Mouse (Mus musculus): ENCODE results near the gene Pacsin2. TPM values are rescaled to one million over a fixed set of nuclear protein-coding genes. Genes with fewer than 3 reads are reported as not detected.
A peak's percentile ranks its signal among the peaks of the same experiment; 100 is the strongest.

Gene Pacsin2
- polyA plus RNA-seq, 1 experiment from 2014 or later, result 61.0 TPM

DNA sequence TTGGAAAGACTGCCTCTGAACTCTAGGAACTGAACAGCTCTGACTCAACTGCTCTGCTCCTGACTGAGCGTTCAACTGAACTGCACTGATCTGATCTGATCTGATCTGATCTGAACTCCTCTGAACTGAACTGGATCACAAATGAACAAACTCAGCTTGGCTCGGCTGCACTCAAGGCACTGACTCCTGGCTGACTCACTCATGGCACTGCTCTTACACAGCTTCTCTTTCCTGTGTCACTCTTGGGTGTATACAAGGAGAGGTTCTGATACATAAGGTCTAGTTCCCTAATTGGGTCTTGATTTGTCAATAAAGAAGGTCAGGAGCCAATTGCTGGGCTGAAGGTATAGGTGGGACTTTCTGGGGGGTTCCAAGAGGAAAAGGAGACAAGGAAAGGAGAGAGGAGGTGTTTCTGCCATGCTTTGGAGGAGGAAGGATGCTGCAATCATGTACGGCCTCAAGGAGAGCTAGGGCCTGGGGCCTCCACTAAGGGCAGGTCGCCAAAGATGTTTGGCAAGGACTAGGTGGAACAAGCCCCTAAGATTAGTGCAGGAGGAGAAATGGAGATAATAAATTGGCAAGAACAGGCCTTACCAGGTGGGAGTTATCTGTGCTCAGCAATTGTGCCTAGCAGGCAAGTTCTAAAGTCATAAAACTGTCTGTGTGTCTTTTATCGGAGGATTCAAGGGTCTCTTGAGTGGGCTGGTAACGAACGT lies 29.6 kb upstream of the Pacsin2 start:
- DNase-seq (ENCODE audit: low spot score), result no peak
- no peaks in the 10 kb centered on the region for H3K27me3 ChIP-seq (ENCODE audit: low read depth, poor library complexity, severe bottlenecking)
- WGBS, result 82% methylated on average over 7 of the region's 7 CpGs
- H3K4me1 ChIP-seq, result peaks cover 9% of the 10 kb centered on the region
- H3K4me3 ChIP-seq, result no peak overlapping the region
- no peaks in the 10 kb centered on the region for H3K9me3 ChIP-seq (replicated peaks)
- H3K27ac ChIP-seq, result no peak overlapping the region
- H3K36me3 ChIP-seq, result peaks cover 76% of the 10 kb centered on the region

DNA sequence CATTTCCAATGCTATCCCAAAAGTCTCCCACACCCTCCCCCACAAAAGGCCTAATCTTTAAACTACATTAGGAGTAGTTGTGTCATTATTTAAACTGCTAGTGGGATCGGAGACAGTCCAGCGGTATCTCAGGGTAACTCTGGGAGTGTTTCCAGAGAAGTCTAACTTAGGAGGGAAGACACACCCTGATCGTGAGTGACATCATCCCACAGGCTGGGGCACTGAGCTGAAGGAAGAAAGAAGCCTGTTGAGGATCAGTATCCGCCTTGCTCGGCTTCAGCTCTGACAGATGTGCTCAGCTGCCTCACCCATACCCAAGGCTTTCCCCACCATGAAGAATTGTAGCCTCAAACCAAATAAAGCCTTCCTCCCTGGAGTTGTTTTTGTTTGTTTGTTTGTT lies 27.5 kb upstream of the Pacsin2 start:
- H3K4me3 ChIP-seq, result no peak overlapping the region
- no peak overlapping the region for H3K27ac ChIP-seq
- 88% methylated on average over 5 of the region's 5 CpGs for WGBS
- peaks cover 57% of the 10 kb centered on the region for H3K36me3 ChIP-seq
- DNase-seq (ENCODE audit: low spot score), result no peak
- no peaks in the 10 kb centered on the region for H3K27me3 ChIP-seq (ENCODE audit: low read depth, poor library complexity, severe bottlenecking)
- H3K4me1 ChIP-seq, result peaks cover 9% of the 10 kb centered on the region
- no peaks in the 10 kb centered on the region for H3K9me3 ChIP-seq (replicated peaks)

DNA sequence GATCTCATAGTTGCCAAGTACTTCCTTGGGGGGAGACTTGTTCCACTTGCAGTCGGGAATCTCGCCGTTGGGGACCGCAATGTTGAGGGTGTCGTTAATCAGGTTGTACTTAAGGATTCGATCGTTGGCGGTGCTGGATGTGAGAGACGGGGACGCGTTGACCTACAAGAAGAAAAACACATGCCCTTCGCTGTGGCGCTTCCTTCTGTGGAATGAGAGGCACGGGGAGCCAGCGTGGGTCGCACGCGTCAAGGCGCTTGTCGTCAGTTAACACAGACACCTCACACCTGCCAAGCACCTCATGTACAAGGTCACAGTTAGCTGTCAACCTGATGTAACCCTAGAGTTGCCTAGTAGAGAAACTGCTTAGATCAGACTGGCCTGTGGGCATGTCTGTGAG lies 25.1 kb upstream of the Pacsin2 start:
- H3K27ac ChIP-seq, result no peak overlapping the region
- peaks cover 53% of the 10 kb centered on the region for H3K36me3 ChIP-seq
- WGBS, result 93% methylated on average over 20 of the region's 20 CpGs
- H3K27me3 ChIP-seq (ENCODE audit: low read depth, poor library complexity, severe bottlenecking), result no peaks in the 10 kb centered on the region
- DNase-seq (ENCODE audit: low spot score), result no peak
- no peaks in the 10 kb centered on the region for H3K9me3 ChIP-seq (replicated peaks)
- no peak overlapping the region for H3K4me3 ChIP-seq
- H3K4me1 ChIP-seq, result no peaks in the 10 kb centered on the region; the same call in 1 of the 2 replicates

DNA sequence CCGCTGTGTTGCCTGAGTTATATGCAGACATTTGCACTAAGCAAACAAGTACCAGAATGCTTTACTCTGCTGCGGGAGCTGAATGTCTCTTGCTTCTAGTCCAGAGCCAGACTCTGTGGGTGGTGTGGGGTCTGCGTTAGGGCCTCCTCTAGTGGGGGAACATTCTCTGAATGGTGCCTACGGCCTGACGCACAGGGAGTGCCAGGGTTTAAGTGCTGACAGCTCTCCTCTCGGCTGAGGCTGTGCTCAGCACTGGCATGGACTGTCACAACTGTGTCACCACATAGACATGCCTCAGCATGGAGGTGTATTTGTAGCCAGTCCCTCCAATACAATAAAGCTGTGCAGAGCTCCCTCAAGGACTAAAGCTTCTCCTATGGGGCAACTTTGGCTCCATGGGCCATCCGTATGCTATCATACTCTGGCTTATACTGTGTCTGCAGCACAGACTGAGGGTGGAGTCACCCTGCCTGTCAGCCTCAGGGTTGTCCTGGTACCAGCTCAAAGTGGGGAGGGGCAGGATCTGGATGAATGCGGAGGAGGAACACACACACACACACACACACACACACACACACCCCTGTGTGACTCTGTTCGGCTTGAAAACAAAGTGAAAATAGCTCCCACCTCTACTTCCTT lies 23.2 kb upstream of the Pacsin2 start:
- 85% methylated on average over 9 of the region's 9 CpGs for WGBS
- peaks cover 41% of the 10 kb centered on the region for H3K36me3 ChIP-seq

DNA sequence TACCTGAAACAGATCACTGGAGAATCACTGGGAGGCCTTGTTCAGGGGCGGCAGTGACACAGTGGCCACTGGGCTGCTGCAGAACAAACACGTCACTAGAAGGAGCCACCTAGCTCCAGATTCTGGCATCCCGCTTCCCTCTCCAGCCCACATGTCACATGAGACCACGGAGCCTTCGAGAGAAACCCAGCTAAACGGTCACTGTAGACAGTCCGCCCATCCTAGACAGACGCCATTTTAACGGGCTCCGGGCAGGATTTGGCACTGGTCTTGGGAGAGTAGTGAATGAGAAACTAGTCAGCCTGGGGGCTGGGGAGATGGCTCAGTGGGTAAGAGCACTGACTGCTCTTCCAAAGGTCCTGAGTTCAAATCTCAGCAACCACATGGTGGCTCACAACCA lies 19.9 kb upstream of the Pacsin2 start:
- Histone ChIP-seq H3K9me3 (replicated peaks) (no peaks in the 10 kb centered on the region), H3K27ac (peak overlapping the region; percentile 17; the same call in 1 of the 2 replicates), H3K27me3 (ENCODE audit: low read depth, poor library complexity, severe bottlenecking) (no peaks in the 10 kb centered on the region), H3K4me3 (no peak overlapping the region), H3K4me1 (peaks cover 13% of the 10 kb centered on the region), H3K36me3 (peaks cover 18% of the 10 kb centered on the region)
- no peak for DNase-seq (ENCODE audit: low spot score)
- 93% methylated on average over 10 of the region's 10 CpGs for WGBS

More for the DNA sequence above, 23.2 kb upstream of the Pacsin2 start:
- Histone ChIP-seq H3K27me3 (ENCODE audit: low read depth, poor library complexity, severe bottlenecking) (no peaks in the 10 kb centered on the region), H3K4me3 (no peak overlapping the region), H3K4me1 (no peaks in the 10 kb centered on the region; the same call in 1 of the 2 replicates), H3K27ac (no peak overlapping the region), H3K9me3 (replicated peaks) (no peaks in the 10 kb centered on the region)
- no peak for DNase-seq (ENCODE audit: low spot score)

DNA sequence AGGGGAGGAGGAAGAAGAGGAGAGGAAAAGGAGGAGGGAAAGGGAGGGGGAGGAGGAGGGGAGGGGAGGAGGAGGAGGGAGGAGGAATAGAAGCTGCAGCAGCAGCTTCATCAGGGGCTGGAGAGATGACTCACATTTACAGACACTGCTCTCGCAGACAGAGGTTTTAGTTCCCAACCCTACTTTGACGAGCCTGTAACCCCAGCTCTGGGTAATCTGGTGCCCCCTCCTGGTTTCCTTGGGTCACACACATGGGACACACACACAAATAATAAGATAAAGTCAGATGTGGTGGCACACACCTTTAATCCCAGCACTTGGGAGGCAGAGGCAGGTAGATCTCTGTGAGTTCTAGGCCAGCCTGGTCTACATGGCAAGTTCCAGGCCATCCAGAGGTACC lies 19.1 kb upstream of the Pacsin2 start:
- no peak for DNase-seq (ENCODE audit: low spot score)
- Histone ChIP-seq H3K9me3 (replicated peaks) (no peaks in the 10 kb centered on the region), H3K4me1 (peaks cover 18% of the 10 kb centered on the region), H3K36me3 (peaks cover 14% of the 10 kb centered on the region), H3K27me3 (ENCODE audit: low read depth, poor library complexity, severe bottlenecking) (no peaks in the 10 kb centered on the region), H3K4me3 (no peak overlapping the region), H3K27ac (no peak overlapping the region)
- WGBS, result 39% methylated on average over 2 of the region's 2 CpGs

DNA sequence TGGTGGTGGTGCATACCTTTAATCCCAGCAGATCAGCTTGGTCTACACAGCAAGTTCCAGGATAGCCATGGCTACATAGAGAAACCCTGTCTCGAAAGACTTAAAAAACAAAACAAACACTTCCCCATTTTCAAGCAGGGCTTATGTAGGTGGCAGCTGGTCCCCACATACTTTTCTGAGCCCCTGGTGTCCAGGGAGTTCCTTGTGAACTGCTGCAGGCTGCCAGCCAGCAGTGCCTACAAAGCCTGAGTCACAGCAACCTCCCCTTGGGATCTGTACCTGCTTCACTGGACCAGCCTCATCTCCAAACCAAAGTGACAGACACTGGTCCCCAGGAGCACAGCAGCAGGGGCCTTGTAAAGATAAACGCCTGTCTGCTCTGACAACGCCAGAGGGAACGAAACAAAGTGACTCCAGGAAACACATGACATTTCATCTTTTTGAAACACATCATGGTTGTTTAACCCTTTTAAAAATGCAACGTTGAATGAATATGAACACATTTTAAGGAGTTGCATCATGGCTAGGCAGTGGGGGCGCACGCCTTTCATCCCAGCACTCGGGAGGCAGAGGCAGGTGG lies 18.3 kb upstream of the Pacsin2 start:
- WGBS, result 76% methylated on average over 8 of the region's 8 CpGs
- no peak for DNase-seq (ENCODE audit: low spot score)
- Histone ChIP-seq H3K27me3 (ENCODE audit: low read depth, poor library complexity, severe bottlenecking) (no peaks in the 10 kb centered on the region), H3K36me3 (peaks cover 14% of the 10 kb centered on the region), H3K27ac (no peak overlapping the region), H3K4me3 (no peak overlapping the region), H3K9me3 (replicated peaks) (no peaks in the 10 kb centered on the region), H3K4me1 (peaks cover 19% of the 10 kb centered on the region)

DNA sequence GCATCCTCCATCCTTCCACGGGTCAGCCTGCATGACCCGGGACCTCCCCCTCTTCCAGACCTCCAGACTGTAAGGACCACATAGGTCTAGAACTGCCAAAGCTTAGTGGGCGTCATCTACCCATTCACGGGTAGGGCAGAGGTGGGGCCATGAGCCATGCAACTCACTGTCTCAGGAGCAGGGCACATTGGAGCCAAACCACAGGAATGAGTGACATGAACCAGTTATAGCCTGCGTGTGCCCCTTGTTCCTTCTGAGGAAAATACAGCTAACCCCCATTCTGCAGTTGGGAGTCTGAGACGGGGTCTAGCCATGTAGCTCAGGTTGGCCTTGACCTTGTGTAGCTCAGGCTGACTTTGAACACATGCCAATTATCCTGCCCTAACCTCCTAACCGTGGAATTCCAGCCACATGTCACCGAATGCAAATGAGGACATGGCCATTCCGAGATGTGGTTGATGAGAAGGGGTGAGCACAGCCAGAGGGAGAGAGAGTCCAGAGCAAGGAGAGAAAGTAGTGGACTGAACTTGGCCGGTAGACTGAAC lies 16.9 kb upstream of the Pacsin2 start:
- no peak for DNase-seq (ENCODE audit: low spot score)
- H3K27ac ChIP-seq, result no peak overlapping the region
- 69% methylated on average over 10 of the region's 10 CpGs for WGBS

DNA sequence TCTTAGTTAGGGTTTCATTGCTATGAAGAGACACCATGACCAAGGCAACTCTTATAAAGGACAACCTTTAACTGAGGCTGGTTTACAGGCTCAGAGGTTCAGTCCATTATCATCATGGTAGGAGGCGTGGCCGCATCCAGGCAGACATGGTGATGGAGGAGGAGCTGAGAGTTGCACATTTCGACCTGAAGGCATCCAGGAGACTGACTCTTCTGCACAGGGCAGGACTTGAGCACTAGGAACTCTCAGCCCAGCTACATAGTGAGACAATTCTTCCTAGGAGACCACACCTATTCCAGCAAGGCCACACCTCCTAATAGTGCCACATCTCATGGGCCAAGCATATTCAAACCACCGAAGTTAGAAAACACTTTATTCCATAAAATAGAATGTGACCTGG lies 15.4 kb upstream of the Pacsin2 start:
- Histone ChIP-seq H3K36me3 (no peaks in the 10 kb centered on the region), H3K9me3 (replicated peaks) (no peaks in the 10 kb centered on the region), H3K27ac (no peak overlapping the region), H3K27me3 (ENCODE audit: low read depth, poor library complexity, severe bottlenecking) (no peaks in the 10 kb centered on the region), H3K4me1 (peaks cover 20% of the 10 kb centered on the region), H3K4me3 (no peak overlapping the region)
- 81% methylated on average over 4 of the region's 4 CpGs for WGBS
- DNase-seq (ENCODE audit: low spot score), result no peak

More for the DNA sequence above, 16.9 kb upstream of the Pacsin2 start:
- H3K4me1 ChIP-seq, result peaks cover 19% of the 10 kb centered on the region
- no peak overlapping the region for H3K4me3 ChIP-seq
- no peaks in the 10 kb centered on the region for H3K9me3 ChIP-seq (replicated peaks)
- peaks cover 8% of the 10 kb centered on the region for H3K36me3 ChIP-seq
- no peaks in the 10 kb centered on the region for H3K27me3 ChIP-seq (ENCODE audit: low read depth, poor library complexity, severe bottlenecking)

DNA sequence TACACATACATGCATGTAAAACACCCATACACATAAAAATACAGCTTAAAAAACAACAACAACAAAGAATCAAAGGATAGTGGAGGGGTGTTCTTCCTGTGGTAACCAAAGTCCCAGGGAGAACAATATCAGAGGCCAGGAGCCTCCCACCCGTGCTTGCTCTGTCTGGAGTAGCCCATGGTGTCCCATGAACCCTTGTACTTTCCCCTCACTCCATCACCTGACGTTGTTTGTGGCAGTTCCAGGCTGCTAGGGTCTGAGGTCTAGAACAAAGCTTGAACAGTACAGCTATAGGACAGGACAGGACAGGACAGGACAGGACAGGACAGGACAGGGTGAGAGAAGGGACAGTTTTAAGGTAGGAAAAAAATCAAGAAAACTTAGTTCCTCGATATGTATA lies 13.7 kb upstream of the Pacsin2 start:
- Histone ChIP-seq H3K27ac (no peak overlapping the region), H3K27me3 (ENCODE audit: low read depth, poor library complexity, severe bottlenecking) (no peaks in the 10 kb centered on the region), H3K36me3 (no peaks in the 10 kb centered on the region), H3K4me1 (peaks cover 33% of the 10 kb centered on the region), H3K4me3 (no peak overlapping the region), H3K9me3 (replicated peaks) (no peaks in the 10 kb centered on the region)
- WGBS, result 66% methylated on average over 3 of the region's 3 CpGs
- no peak for DNase-seq (ENCODE audit: low spot score)

DNA sequence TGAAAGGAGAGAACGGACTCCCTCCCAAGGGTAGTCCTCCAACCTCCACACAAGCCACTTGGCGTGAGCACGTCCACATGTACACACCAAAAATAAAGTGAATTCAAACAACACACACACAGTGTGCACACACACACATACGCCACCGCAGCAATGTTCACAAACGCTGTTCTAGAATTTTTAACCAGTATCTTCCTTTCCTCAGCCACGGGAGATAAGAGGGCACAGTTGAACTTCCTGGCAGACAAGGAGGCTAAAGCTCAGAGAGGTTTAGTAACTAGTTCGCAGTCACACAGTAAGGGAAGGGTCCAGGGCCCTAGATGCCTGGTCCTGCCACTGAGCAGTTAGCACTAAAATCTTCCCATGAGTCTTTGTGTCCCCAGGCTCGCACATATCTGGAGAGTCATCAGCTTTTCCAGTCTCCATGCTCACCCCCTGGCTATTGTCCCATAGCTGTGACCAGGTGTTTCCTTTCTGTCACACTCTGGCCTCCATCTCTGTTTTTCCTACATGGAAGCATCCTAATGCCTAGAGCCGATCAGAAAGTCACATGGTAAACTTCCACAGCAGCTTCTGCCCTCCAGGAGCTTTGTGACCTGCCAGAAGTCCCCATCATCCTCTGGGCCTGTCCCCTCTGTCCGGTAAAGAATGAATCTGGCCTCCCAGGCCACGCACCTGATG lies 12.3 kb upstream of the Pacsin2 start:
- Histone ChIP-seq H3K36me3 (no peaks in the 10 kb centered on the region), H3K27me3 (ENCODE audit: low read depth, poor library complexity, severe bottlenecking) (no peaks in the 10 kb centered on the region), H3K4me1 (peaks cover 35% of the 10 kb centered on the region), H3K4me3 (no peak overlapping the region), H3K27ac (no peak overlapping the region; the same call in 1 of the 2 replicates), H3K9me3 (replicated peaks) (no peaks in the 10 kb centered on the region)
- 88% methylated on average over 12 of the region's 12 CpGs for WGBS
- no peak for DNase-seq (ENCODE audit: low spot score)

DNA sequence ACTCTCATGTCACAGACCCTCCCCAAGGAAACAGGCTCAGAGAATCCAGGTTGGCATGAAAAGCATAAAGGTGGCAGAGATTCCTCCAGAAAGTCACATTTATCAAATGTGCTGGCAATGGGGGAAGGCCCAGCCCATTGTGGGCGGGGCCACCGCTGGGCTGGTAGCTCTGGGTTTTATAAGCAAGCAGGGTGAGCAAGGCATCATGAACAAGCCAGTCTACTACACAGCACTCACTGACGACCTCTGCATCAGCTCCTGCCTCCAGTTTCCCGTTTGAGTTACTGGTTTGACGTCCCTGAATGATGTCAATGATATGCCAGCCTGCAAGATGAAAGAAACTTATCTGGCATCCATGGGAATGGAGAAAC lies 10.0 kb upstream of the Pacsin2 start:
- Histone ChIP-seq H3K27ac (no peak overlapping the region), H3K36me3 (no peaks in the 10 kb centered on the region), H3K27me3 (ENCODE audit: low read depth, poor library complexity, severe bottlenecking) (no peaks in the 10 kb centered on the region), H3K9me3 (replicated peaks) (no peaks in the 10 kb centered on the region), H3K4me1 (peaks cover 29% of the 10 kb centered on the region), H3K4me3 (no peak overlapping the region)
- DNase-seq (ENCODE audit: low spot score), result no peak
- 24% methylated on average over 5 of the region's 5 CpGs for WGBS

Measured in limb, embryonic 10.5 days (tissue).